Mouse (Mus musculus): Measurements from ENCODE around the gene Slc27a5. TPM values are rescaled to one million over a fixed set of nuclear protein-coding genes. Genes with fewer than 3 reads are reported as not detected.

Slc27a5 gene
- polyA plus RNA-seq, 1 experiment from 2014 or later: not detected

DNA sequence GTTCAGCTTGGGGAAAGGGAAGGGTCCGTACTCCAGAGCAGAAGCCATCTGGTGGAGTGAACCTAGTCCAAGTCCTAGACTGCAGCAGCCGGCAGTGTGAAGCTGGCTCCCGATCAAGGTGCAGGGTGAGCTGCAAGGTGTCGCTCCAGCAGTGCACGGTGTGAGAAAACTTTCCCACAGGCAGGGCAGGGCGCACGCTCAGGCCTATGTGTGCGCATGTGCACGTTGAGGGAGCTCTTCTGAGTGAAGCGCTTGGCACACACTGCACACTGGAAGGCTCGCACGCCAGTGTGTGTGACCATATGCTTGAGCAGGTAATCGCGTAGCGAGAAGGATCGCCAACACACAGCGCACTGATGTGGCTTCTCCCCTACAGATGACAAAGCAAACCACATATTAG, 8.0 kb upstream of the Slc27a5 start:
- Histone ChIP-seq H3K9ac (ENCODE audit: low read depth, low read length) (no peak overlapping the region), H3K4me2 (replicated peaks; ENCODE audit: low read depth, low read length) (no peak overlapping the region), H3K27me3 (ENCODE audit: control insufficient read depth, insufficient read depth, low read length) (peaks cover 7% of the 10 kb centered on the region), H3K27ac (ENCODE audit: low read depth, low read length) (no peak overlapping the region), H3K4me3 (ENCODE audit: low read depth, low read length) (no peak overlapping the region), H3K9me3 (ENCODE audit: control insufficient read depth, low read length) (no peaks in the 10 kb centered on the region), H3K36me3 (ENCODE audit: control insufficient read depth, insufficient read depth, low read length) (peaks cover 6% of the 10 kb centered on the region; the same call in 1 of the 2 replicates), H3K4me1 (replicated peaks; ENCODE audit: control insufficient read depth, insufficient read depth, low read length) (peaks cover 2% of the 10 kb centered on the region; the same call in 1 of the 2 replicates)
- DNase-seq (ENCODE audit: low spot score) (no peak), ATAC-seq (ENCODE audit: low FRiP score) (no peak)
- 88% methylated on average over 17 of the region's 17 CpGs for WGBS

DNA sequence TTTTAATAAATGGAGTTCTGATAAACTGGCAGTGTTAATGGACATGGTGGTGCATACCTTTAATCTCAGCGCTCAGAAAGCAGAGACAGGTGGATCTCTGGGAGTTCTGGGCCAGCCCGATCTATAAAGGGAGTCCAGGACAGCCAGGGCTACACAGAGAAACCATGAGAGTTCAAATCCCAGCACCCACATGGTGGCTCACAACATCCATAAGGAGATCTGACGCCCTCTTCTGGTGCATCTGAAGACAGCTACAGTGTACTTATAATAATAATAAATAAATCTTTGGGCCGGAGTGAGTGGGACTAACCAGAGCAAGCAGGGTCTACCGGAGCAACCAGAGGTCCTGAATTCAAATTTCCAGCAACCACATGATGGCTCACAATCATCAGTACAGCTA, 5.4 kb upstream of the Slc27a5 start:
- Histone ChIP-seq H3K9me3 (ENCODE audit: control insufficient read depth, low read length) (no peaks in the 10 kb centered on the region), H3K4me2 (replicated peaks; ENCODE audit: low read depth, low read length) (no peak overlapping the region), H3K27me3 (ENCODE audit: control insufficient read depth, insufficient read depth, low read length) (peaks cover 7% of the 10 kb centered on the region), H3K9ac (ENCODE audit: low read depth, low read length) (no peak overlapping the region), H3K36me3 (ENCODE audit: control insufficient read depth, insufficient read depth, low read length) (peaks cover 6% of the 10 kb centered on the region; the same call in 1 of the 2 replicates), H3K4me3 (ENCODE audit: low read depth, low read length) (no peak overlapping the region), H3K27ac (ENCODE audit: low read depth, low read length) (no peak overlapping the region), H3K4me1 (replicated peaks; ENCODE audit: control insufficient read depth, insufficient read depth, low read length) (no peaks in the 10 kb centered on the region; the same call in 1 of the 2 replicates)
- no peak for ATAC-seq (ENCODE audit: low FRiP score)
- DNase-seq (ENCODE audit: low spot score): no peak
- 73% methylated on average over 5 of the region's 5 CpGs for WGBS

DNA sequence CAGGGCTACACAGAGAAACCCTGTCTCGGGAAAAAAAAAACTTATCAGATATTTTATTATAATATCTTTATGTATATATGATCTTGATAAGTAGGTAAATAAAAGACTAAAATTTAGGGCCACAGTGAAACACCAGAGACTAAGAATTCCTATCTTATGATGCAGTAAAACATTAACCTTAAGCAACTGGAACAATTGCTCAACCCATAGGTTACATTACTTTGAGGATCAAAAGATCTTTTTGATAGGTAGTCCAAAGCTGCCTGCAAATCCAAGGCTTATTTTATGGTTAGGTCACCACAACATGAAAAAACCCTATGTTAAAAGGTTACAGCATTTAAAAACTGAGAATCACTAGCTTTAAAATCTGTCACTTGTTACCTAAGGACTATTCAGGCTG, 3.6 kb upstream of the Slc27a5 start:
- ATAC-seq (ENCODE audit: low FRiP score) (no peak), DNase-seq (ENCODE audit: low spot score) (no peak)
- Histone ChIP-seq H3K9ac (ENCODE audit: low read depth, low read length) (no peak overlapping the region), H3K4me3 (ENCODE audit: low read depth, low read length) (no peak overlapping the region), H3K36me3 (ENCODE audit: control insufficient read depth, insufficient read depth, low read length) (peaks cover 6% of the 10 kb centered on the region; the same call in 1 of the 2 replicates), H3K27ac (ENCODE audit: low read depth, low read length) (no peak overlapping the region), H3K4me1 (replicated peaks; ENCODE audit: control insufficient read depth, insufficient read depth, low read length) (no peaks in the 10 kb centered on the region), H3K27me3 (ENCODE audit: control insufficient read depth, insufficient read depth, low read length) (no peaks in the 10 kb centered on the region), H3K4me2 (replicated peaks; ENCODE audit: low read depth, low read length) (no peak overlapping the region), H3K9me3 (ENCODE audit: control insufficient read depth, low read length) (no peaks in the 10 kb centered on the region)
- WGBS: 70% methylated on average over 1 of the region's 1 CpGs

DNA sequence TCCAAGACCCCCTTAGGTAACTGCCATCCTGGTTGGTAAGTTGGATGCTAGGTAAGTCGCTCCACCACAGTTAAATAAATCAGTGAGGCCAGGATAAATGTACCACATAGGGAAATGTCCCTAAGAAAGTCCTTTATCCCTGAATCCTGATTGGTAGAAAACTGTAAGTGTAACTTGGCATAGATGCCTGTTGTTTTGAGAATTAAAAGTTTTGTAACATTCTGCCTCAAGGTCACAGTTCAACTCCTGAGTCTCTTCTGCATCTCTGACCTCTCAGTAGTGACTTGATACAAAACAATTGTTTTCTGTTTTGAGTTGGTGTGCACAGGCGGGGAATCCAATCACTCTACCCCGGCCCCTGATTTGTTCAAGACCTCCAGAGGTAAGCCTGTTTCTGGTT, 859 bp upstream of the Slc27a5 start, which contains the start of gene Trim28:
Gene Trim28 (plus strand): TSS at position 264 of the 400 bp plus-strand sequence.
- Histone ChIP-seq H3K4me2 (replicated peaks; ENCODE audit: low read depth, low read length) (no peak within 1 kb of the TSS), H3K9ac (ENCODE audit: low read depth, low read length) (no peak within 1 kb of the TSS), H3K4me1 (replicated peaks; ENCODE audit: control insufficient read depth, insufficient read depth, low read length) (no peaks in the 10 kb centered on the region), H3K4me3 (ENCODE audit: low read depth, low read length) (no peak within 1 kb of the TSS), H3K27ac (ENCODE audit: low read depth, low read length) (no peak within 1 kb of the TSS), H3K36me3 (ENCODE audit: control insufficient read depth, insufficient read depth, low read length) (no peaks in the 10 kb centered on the region), H3K27me3 (ENCODE audit: control insufficient read depth, insufficient read depth, low read length) (no peaks in the 10 kb centered on the region), H3K9me3 (ENCODE audit: control insufficient read depth, low read length) (no peaks in the 10 kb centered on the region)
- DNase-seq (ENCODE audit: low spot score) (no peak), ATAC-seq (ENCODE audit: low FRiP score) (no peak)
- 89% methylated on average over 3 of the region's 3 CpGs for WGBS

DNA sequence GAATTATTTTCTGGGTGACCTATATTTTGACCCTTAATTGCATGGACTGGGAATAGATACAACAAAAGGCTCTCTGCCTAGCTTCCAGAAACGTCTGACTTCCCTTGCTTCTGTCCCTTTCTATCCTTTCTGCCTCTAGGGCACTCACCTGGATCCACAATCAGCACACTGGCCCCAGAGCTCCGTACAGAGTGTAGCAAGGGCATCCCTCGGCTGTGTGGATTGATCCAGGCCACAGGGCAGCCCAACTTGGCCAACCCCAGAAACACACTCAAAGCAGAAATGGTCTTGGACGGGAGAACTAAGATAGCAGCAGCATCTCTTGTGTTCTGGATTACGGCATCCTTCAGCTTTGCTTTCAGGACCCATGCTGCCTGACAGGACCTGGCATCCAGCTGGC, 762 bp downstream of the Slc27a5 start:
- WGBS: 75% methylated on average over 5 of the region's 5 CpGs

DNA sequence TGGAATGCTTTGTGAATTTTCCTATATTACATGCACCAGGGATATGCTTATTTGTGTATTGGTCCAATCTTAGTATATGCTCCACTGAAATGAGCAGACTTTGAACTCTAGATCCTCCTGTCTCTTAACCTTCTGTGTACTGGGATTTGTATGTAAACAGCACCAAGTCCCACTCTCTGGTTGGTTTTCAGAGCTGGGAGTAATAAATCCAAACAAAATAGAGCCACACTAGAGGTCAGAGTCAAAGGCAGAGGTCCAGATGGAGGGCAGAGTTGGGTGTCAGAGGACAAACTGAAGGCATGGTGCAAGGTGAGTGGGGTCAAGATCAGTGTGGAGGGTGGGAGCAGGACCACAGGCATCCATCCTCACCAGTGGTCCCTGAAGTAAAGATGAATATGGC, 2.1 kb downstream of the Slc27a5 start:
- Histone ChIP-seq H3K4me3 (ENCODE audit: low read depth, low read length) (no peak overlapping the region), H3K9me3 (ENCODE audit: control insufficient read depth, low read length) (no peaks in the 10 kb centered on the region), H3K9ac (ENCODE audit: low read depth, low read length) (no peak overlapping the region), H3K27ac (ENCODE audit: low read depth, low read length) (no peak overlapping the region), H3K27me3 (ENCODE audit: control insufficient read depth, insufficient read depth, low read length) (no peaks in the 10 kb centered on the region), H3K36me3 (ENCODE audit: control insufficient read depth, insufficient read depth, low read length) (no peaks in the 10 kb centered on the region), H3K4me1 (replicated peaks; ENCODE audit: control insufficient read depth, insufficient read depth, low read length) (no peaks in the 10 kb centered on the region), H3K4me2 (replicated peaks; ENCODE audit: low read depth, low read length) (no peak overlapping the region)
- ATAC-seq (ENCODE audit: low FRiP score): no peak
- no peak for DNase-seq (ENCODE audit: low spot score)

More for the DNA sequence above, 762 bp downstream of the Slc27a5 start:
- no peaks in the 10 kb centered on the region for H3K9me3 ChIP-seq (ENCODE audit: control insufficient read depth, low read length)
- H3K4me2 ChIP-seq (replicated peaks; ENCODE audit: low read depth, low read length): no peak overlapping the region
- no peak overlapping the region for H3K4me3 ChIP-seq (ENCODE audit: low read depth, low read length)
- no peaks in the 10 kb centered on the region for H3K36me3 ChIP-seq (ENCODE audit: control insufficient read depth, insufficient read depth, low read length)
- no peak overlapping the region for H3K9ac ChIP-seq (ENCODE audit: low read depth, low read length)
- H3K27ac ChIP-seq (ENCODE audit: low read depth, low read length): no peak overlapping the region
- no peaks in the 10 kb centered on the region for H3K27me3 ChIP-seq (ENCODE audit: control insufficient read depth, insufficient read depth, low read length)
- H3K4me1 ChIP-seq (replicated peaks; ENCODE audit: control insufficient read depth, insufficient read depth, low read length): no peaks in the 10 kb centered on the region
- no peak for ATAC-seq (ENCODE audit: low FRiP score)
- DNase-seq (ENCODE audit: low spot score): no peak

DNA sequence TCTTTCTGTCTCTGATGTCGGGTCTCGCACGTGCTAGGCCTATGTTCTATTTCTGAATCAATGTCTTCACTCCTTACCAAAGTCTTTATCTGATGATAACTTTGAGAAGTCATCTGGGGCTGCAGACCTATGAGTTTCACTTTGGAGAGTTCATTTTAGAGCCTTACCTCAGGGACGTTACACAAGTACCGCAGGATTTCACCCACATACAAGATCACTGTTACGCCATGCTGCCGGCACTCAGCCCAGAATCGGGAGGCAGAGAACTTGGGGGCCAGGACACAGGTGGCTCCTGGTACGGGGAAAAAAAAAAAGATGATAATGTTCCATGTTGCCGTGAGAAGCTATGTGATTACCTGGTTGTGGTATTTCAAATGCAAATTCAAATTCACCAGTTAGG, 4.8 kb downstream of the Slc27a5 start:
- no peak overlapping the region for H3K27ac ChIP-seq (ENCODE audit: low read depth, low read length)
- DNase-seq (ENCODE audit: low spot score) (no peak), ATAC-seq (ENCODE audit: low FRiP score) (no peak)
- no peaks in the 10 kb centered on the region for H3K27me3 ChIP-seq (ENCODE audit: control insufficient read depth, insufficient read depth, low read length)
- no peak overlapping the region for H3K9ac ChIP-seq (ENCODE audit: low read depth, low read length)
- WGBS: 92% methylated on average over 10 of the region's 10 CpGs
- H3K9me3 ChIP-seq (ENCODE audit: control insufficient read depth, low read length): no peaks in the 10 kb centered on the region
- no peaks in the 10 kb centered on the region for H3K4me1 ChIP-seq (replicated peaks; ENCODE audit: control insufficient read depth, insufficient read depth, low read length)
- H3K36me3 ChIP-seq (ENCODE audit: control insufficient read depth, insufficient read depth, low read length): no peaks in the 10 kb centered on the region
- no peak overlapping the region for H3K4me2 ChIP-seq (replicated peaks; ENCODE audit: low read depth, low read length)
- no peak overlapping the region for H3K4me3 ChIP-seq (ENCODE audit: low read depth, low read length)

DNA sequence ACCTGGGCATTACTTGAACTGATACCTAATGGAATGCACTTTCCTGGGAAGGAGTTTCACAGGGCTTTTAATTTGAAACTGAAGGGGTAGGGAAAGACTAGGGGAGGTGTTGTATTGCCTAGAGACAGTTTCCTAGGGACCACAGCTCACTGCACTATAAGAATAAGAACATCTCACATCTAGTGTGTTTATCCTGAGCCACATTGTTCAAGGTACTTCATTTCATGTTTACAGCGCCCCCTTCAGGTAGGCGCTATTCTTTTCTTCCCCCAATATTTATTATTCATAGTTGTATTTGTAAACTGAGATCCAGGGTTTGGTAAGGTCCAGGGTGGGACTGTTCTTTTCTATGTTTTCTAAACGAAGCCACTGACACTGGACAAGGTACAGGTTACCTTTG, 5.8 kb downstream of the Slc27a5 start:
- WGBS: 7% methylated on average over 3 of the region's 3 CpGs
- Histone ChIP-seq H3K9me3 (ENCODE audit: control insufficient read depth, low read length) (no peaks in the 10 kb centered on the region), H3K4me1 (replicated peaks; ENCODE audit: control insufficient read depth, insufficient read depth, low read length) (no peaks in the 10 kb centered on the region), H3K36me3 (ENCODE audit: control insufficient read depth, insufficient read depth, low read length) (no peaks in the 10 kb centered on the region), H3K27ac (ENCODE audit: low read depth, low read length) (no peak overlapping the region), H3K27me3 (ENCODE audit: control insufficient read depth, insufficient read depth, low read length) (no peaks in the 10 kb centered on the region), H3K4me3 (ENCODE audit: low read depth, low read length) (no peak overlapping the region), H3K4me2 (replicated peaks; ENCODE audit: low read depth, low read length) (no peak overlapping the region), H3K9ac (ENCODE audit: low read depth, low read length) (no peak overlapping the region)
- no peak for ATAC-seq (ENCODE audit: low FRiP score)
- DNase-seq (ENCODE audit: low spot score): peak; percentile 23

DNA sequence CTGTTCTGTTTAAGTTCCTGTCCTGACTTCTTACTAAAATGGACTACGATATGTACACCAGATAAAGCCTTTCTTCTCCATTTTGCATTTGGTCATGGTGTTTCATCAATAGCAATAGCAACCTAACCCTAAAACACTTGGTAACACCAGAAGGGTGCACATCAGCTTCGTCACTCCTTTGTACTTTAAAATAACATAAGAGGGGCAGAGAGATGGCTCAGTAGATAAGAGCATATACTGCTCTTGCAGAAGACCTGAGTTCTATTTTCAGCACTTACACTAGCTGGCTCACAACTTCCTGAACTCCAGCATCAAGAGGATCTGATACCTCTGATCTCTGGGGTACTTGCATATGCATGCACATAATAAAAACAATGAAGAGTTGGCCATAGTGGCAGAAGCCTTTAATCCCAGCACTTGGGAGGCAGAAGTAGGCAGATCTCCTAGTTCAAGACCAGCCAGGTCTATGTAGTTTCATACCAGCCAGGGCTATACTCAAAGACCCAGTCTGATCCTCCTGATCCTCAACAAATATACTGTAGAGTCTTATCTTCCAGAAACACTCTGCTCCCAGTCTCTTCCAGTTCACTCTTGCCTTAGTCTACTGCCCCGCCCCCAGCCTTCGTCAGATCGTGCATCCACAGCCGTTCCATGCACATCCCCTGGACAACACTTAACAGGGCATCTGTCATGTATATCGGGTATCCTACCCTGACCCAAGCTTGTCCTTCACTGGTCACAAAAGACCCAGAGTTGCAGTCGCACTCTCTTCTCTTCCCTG, 10.4 kb downstream of the Slc27a5 start:
- ATAC-seq (ENCODE audit: low FRiP score): no peak
- H3K4me1 ChIP-seq (replicated peaks; ENCODE audit: control insufficient read depth, insufficient read depth, low read length): no peaks in the 10 kb centered on the region
- no peak for DNase-seq (ENCODE audit: low spot score)
- WGBS: 85% methylated on average over 8 of the region's 8 CpGs
- H3K4me3 ChIP-seq (ENCODE audit: low read depth, low read length): no peak overlapping the region
- no peak overlapping the region for H3K9ac ChIP-seq (ENCODE audit: low read depth, low read length)
- no peaks in the 10 kb centered on the region for H3K27me3 ChIP-seq (ENCODE audit: control insufficient read depth, insufficient read depth, low read length)
- no peaks in the 10 kb centered on the region for H3K9me3 ChIP-seq (ENCODE audit: control insufficient read depth, low read length)
- no peaks in the 10 kb centered on the region for H3K36me3 ChIP-seq (ENCODE audit: control insufficient read depth, insufficient read depth, low read length)
- H3K4me2 ChIP-seq (replicated peaks; ENCODE audit: low read depth, low read length): no peak overlapping the region
- H3K27ac ChIP-seq (ENCODE audit: low read depth, low read length): no peak overlapping the region
